Mouse (Mus musculus) cerebral cortex, adult 2 months (tissue): Measurements from ENCODE around the gene Ttll2.

Experiments used
- WGBS: fragments of 180-500 bp; shearing (Covaris S2); methylation state at CpG from one replicate; pipeline ENCODE4 v1.1.7; 2018; 5-methylcytosine and 5-hydroxymethylcytosine counted together

The Ttll2 gene

GRCm38 (mm10) chr17:7352596-7352995, at the start of gene Ttll2:
Gene Ttll2, minus strand, starts transcription at chr17:7352696.
- 90% methylated on average over 1 of the region's 1 CpGs for WGBS

DNA sequence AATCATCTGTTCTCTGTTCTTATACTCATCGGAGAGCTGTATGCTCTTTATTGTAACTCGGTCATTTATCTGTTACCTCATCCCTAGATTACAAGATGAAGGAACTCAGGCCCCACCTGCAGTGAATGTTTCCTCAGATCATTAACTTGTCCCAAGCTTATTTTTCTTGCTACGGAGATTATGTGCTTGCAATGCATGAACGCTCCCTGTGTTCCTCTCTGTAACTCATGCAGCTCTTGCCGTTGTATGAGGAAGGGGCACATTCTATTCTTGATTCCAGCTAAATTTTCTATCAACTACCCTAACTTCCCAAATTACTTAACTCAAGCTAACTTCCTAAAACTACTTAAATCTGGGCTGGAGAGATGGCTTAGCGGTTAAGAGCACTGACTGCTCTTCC, 47.3 kb upstream of the Ttll2 start:
- 85% methylated on average over 6 of the region's 6 CpGs for WGBS

- 84% methylated on average over 6 of the region's 6 CpGs for WGBS
These were observed 45.8 kb upstream of the Ttll2 start for GRCm38 (mm10) chr17:7398198-7398847.

- 95% methylated on average over 13 of the region's 13 CpGs for WGBS
These were observed 44.6 kb upstream of the Ttll2 start for GRCm38 (mm10) chr17:7397079-7397478.

DNA sequence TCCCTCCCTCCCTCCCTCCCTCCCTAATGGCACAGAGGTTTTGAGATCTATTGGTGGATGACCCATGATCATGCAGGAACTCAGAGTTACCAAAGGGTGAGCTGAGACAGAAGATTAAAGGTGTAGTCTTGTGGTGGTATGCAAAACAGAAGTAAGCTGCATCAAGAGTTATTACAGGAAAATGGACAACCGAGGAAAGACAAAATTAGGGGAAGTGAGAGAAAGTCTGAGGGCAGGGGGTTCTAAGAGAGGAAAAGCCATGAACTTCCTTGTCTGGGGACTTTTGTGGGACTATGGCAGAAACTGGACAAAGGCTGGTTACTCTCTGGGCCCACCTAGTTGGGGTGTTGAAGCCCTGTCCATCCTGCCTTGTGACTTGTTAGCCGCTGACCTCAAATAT, 43.8 kb upstream of the Ttll2 start:
- no CpG with 5 or more reads among the region's 2 CpGs for WGBS

DNA sequence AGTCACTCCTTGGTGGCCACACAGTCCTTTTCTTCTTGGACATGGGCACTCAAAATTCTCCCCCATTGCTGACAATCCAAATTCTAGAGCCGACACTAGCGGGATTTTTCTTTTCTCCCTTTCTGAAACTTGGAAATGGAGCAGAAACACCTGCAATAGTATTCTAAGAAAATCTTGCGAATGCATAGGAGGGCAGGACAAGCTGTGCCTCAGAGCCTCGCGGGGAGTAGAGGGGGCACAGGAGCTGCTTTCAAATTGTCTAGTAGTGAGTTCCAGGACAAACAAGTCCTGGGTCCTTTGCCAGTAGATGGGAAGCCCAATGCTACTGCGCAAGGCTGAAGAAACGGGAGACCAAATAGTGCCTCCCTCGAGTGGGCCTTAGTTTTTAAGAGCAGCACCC, 43.2 kb upstream of the Ttll2 start:
- 79% methylated on average over 8 of the region's 8 CpGs for WGBS

GRCm38 (mm10) chr17:7395116-7395515, 42.6 kb upstream of the Ttll2 start:
- WGBS, result 94% methylated on average over 7 of the region's 7 CpGs

GRCm38 (mm10) chr17:7389898-7390297, 37.4 kb upstream of the Ttll2 start:
- WGBS, result 74% methylated on average over 7 of the region's 7 CpGs

DNA sequence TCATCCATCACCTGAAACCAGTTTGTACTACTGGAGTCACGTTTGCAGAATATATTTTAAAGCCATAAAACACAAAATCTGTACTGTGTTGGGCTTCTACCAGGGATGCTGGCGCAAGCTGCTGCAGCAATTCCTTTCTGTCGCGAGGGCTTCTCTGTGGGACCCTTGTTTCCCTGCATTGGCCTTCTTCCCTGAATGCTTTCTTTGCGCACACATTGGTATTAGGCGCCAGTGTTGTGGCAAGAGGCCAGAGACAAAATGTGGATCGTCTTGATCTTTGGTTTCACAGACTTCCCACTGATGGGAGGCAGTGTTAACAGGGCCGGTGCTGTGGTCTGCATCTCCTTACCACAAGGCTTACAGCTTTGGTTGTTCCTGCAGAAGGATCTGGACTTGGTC, 36.5 kb upstream of the Ttll2 start:
- WGBS, result 69% methylated on average over 8 of the region's 8 CpGs

- no CpG with 5 or more reads among the region's 2 CpGs for WGBS
These were observed 36.0 kb upstream of the Ttll2 start for GRCm38 (mm10) chr17:7388341-7388957.

- whole genome bisulfite sequencing, result 71% methylated on average over 8 of the region's 8 CpGs
These were observed 33.5 kb upstream of the Ttll2 start for GRCm38 (mm10) chr17:7386016-7386415.

- WGBS, result 86% methylated on average over 3 of the region's 3 CpGs
These were observed 32.9 kb upstream of the Ttll2 start, which contains the start of gene Unc93a2 for GRCm38 (mm10) chr17:7385364-7385763. Gene Unc93a2, minus strand, starts transcription at chr17:7385464.

DNA sequence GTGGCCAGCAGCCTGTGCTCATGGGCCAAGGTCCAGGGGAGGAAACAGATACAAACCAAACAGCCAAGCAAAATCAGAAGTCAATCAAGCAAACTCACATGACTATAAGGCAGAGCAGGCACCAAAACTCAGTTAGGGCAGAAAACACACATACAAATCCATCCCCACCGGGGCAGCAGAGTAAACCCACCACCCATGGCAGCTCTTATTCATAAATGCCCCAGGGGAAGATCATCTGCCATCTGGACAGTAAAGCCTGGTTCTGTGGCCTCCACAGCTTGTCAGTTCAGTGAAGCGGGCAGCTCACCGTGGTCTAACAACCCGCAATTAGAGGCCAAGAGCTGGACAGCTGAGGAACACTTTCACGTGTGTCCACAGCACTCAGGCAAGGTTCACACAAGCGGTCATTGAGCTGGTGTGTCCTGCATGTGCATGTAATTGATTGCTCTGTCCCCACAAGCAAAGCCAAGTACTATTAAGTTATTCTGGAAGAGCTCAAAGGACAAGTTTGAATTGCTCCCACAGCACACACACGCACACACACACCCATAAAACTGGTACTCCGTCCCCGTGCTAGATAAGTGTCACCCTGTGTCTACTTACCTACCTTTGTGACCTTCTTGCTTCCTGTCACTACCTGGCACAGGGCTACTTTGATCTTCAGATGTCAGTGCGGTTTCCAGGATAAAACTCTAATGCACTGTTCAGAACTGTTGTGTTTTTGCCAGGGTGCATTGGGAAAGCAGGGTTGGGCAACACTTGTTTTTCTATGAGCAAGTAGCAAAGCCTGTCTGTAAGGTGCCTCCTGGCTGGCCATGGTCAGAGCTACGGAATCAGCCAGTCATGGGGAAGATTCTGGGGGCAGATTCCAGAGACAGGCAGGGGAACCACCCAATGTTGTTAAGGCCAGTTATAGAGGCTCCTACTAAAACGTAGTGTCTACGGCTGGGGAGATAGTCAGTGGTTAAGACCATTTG, 31.0 kb upstream of the Ttll2 start:
- 89% methylated on average over 12 of the region's 13 CpGs for WGBS

DNA sequence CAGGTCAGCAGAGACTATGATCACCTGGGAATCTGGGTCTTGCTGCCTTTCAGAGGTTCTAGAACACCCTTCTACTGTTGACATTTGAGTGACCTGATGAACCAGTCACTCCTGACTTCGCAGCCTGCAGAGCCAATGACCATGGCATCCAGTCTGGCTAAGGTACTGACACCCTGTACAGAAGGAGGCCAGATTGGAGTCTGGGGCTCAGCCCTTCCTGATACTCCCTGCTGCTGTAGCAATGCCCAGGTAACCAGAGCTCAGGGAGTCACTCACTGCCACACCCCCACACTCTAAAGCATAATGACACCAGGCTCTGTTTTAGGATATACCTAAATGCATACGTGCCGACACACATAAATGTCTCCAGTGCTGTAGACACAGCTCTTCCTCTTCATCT, 30.2 kb upstream of the Ttll2 start:
- 96% methylated on average over 1 of the region's 3 CpGs for WGBS

- WGBS, result 60% methylated on average over 3 of the region's 3 CpGs
These were observed 25.4 kb upstream of the Ttll2 start for GRCm38 (mm10) chr17:7377907-7378306.

- WGBS, result 100% methylated on average over 1 of the region's 3 CpGs
These were observed 24.6 kb upstream of the Ttll2 start for GRCm38 (mm10) chr17:7376951-7377700.

DNA sequence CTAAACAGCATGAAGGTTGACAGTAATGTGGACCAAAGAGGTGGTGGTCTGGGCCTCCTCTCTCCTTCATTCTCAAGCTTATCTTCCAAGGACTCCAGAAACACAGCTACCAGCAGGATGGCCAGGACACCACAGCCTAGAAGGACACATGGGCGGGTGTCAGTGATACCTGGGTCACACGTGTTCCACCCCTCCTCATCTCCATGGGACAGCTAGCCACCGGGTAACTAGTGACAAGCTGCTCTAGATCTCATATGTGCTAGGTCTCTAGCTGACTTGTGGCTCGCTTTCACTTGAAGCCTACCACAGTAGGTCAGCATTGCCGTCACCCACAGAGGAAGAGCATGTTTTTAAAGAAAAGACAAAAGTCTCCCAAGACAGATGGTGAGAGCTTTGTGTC, 19.4 kb upstream of the Ttll2 start, which contains the start of gene Gm49630:
Gm49630 (minus strand) TSS at position 101 of the 400 bp plus-strand sequence.
- 75% methylated on average over 2 of the region's 5 CpGs for WGBS

- 70% methylated on average over 6 of the region's 6 CpGs for WGBS
These were observed 16.9 kb upstream of the Ttll2 start for GRCm38 (mm10) chr17:7369401-7369800.

DNA sequence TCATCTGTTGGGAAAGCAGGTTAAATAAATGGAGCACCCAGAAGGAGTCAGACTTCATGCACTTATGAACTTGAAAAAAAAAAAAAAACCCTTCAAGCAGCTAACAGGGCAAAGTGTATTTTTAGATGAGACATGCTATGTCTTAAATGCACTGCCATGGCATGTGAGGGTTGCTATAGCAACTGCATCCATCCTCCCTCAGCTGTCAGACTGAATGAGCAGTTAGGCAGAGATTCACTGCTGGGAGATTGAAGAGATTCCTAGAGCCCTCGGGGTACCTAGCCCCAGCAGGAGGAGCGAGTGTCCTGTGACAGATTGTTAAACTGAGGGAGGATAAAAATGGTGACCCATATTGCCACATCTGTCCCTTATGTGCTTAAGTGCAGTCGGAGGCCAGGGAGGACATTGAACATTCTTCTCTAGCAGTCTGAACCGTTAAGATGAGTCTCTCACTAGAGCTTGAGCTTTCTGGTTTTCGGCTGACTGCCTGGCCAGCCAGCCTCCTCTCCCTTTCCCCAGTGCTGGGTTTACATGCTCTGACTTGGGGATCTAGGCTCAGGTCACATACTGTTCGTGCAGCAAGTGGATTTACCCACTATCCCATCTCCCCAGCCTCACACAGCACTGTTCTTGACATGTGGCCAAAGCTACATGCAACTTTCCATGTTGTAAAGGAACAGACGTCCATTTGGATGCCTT, 14.3 kb upstream of the Ttll2 start:
- WGBS, result 35% methylated on average over 5 of the region's 7 CpGs

DNA sequence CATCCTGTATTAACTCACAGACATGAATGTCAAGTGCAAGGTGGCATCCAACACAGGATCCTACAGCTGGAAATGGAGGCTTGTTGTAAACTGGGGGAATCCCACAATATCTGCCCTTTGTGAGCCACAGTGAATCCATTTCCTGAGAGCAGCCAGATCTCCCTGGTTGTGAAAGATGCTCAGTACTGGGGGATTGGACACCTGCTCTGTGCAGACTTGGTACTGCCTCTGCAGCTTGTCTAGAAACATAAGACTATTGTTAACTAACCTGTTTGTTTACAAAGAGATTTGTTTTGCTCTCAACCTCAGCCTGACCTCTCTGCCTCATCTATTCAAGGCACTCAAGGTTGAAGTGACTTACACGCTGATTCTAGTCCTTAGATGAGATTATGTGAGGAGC, 13.8 kb upstream of the Ttll2 start:
- WGBS, result 40% methylated on average over 1 of the region's 1 CpGs

DNA sequence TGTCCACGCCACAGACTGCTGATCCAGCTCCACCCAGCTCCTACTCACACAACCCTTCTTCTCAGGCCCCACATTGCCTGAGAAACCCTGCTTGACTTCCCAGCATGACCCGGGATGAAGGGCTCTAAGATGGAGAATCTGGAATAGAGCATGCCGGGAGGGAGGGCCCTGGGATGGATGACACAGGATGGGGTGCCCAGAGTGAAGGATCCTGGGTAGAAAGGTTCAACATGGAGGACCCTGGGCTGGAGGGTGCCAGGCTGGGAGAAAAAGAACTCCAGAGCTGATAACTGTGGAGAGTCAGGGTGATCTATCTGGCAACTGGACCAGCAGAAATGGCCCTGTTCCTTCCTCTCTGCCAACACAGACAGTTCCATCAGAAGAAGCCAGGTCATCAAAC, 13.1 kb upstream of the Ttll2 start:
- WGBS, result no CpG with 5 or more reads among the region's 3 CpGs
